29 mouse cellular contexts compared by ENCODE assay signal in the genomic region with DNA sequence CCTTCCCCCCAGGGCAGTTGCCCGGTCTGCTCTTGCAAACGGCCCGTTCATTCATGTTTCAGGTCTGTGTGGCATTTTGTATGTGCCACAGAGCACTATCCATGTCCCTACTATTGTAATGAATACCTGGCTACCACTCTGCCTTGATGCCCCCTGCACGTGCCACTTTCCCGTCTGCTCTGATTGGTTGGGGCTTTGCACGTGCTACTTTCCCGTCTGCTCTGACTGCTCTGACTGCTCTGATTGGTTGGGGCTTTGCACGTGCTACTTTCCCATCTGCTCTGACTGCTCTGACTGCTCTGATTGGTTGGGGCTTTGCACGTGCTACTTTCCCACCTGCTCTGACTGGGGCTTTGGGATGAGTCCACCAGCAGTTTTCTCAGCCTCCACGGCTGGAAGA.
DNase-seq lines count a peak whose midpoint lies in the region; ATAC-seq lines count a peak whose summit lies in the region.
"Had no signal": no experiment of that assay in that cellular context is flagged by ENCODE, and none has a peak within 500 bp of the region (broad histone marks: within the 10 kb centered on the region; RNA-seq: fewer than 3 reads in every experiment).

No protein-coding gene starts in this region.

- peak; percentile 81 for DNase-seq in heart, adult 11 months
- no peak for DNase-seq in heart, postnatal 4 days
- peak; percentile 31 for DNase-seq in midbrain, embryonic 11.5 days (ENCODE audit: low spot score, missing footprints)
- no peak for DNase-seq in midbrain, embryonic 10.5 days (ENCODE audit: low spot score)
- DNase-seq in ES-CJ7 (ENCODE audit: low read depth, low spot score), result peak; percentile 30
- DNase-seq in R1 (ENCODE audit: low read depth, low spot score), result peak; percentile 37
- DNase-seq: adrenal gland, postnatal 25 days; B cell, adult 2 months; cerebellum, adult 11-12 months; cerebellum, postnatal 10 days; gastrocnemius, postnatal 10 days; heart, postnatal 36 days; kidney, adult 11 months; kidney, postnatal 36 days; layer of hippocampus, postnatal 36 days; liver, embryonic 13.5 days; lung, adult 18-20 months; lung, postnatal 4 days had no signal

- no peak for ATAC-seq in midbrain, embryonic 11.5 days (ENCODE audit: low FRiP score)
- ATAC-seq: inflammation-experienced regulatory T-cells, adult 6 months; lung, postnatal 0 days; midbrain, embryonic 16.5 days; Patski had no signal

- H3K36me3 ChIP-seq in midbrain, embryonic 11.5 days (ENCODE audit: control insufficient read depth, insufficient read depth, low read length), result no peaks in the 10 kb centered on the region
- no peaks in the 10 kb centered on the region for H3K36me3 ChIP-seq in midbrain, embryonic 10.5 days
- H3K36me3 ChIP-seq: embryonic facial prominence, embryonic 13.5 days; limb, embryonic 10.5 days; limb, embryonic 15.5 days; liver, embryonic 13.5 days; neural tube, embryonic 12.5 days had no signal

- WGBS in midbrain, embryonic 11.5 days, result 85% methylated on average over 10 of the region's 10 CpGs
- 89% methylated on average over 10 of the region's 10 CpGs for WGBS in midbrain, embryonic 10.5 days

- no peak overlapping the region for H3K27ac ChIP-seq in midbrain, embryonic 11.5 days (ENCODE audit: low read depth, low read length)
- H3K27ac ChIP-seq in midbrain, embryonic 10.5 days (replicated peaks), result no peak overlapping the region; the same call in 1 of the 2 replicates
- H3K27ac ChIP-seq: embryonic facial prominence, embryonic 13.5 days; hindbrain, embryonic 14.5 days; limb, embryonic 10.5 days; limb, embryonic 15.5 days; liver, embryonic 13.5 days; neural tube, embryonic 12.5 days had no signal

- no peak overlapping the region for H3K4me3 ChIP-seq in midbrain, embryonic 11.5 days (ENCODE audit: low read depth, low read length)
- H3K4me3 ChIP-seq in midbrain, embryonic 10.5 days, result no peak overlapping the region
- H3K4me3 ChIP-seq: embryonic facial prominence, embryonic 13.5 days; limb, embryonic 10.5 days; limb, embryonic 15.5 days; liver, embryonic 13.5 days; myocyte; neural tube, embryonic 12.5 days had no signal

- H3K9me3 ChIP-seq in midbrain, embryonic 11.5 days (ENCODE audit: control insufficient read depth, low read length), result no peaks in the 10 kb centered on the region
- H3K9me3 ChIP-seq in midbrain, embryonic 10.5 days (replicated peaks), result no peaks in the 10 kb centered on the region
- H3K9me3 ChIP-seq: embryonic facial prominence, embryonic 13.5 days; limb, embryonic 10.5 days; limb, embryonic 15.5 days; liver, embryonic 13.5 days; megakaryocyte, embryonic 14.5 days; neural tube, embryonic 12.5 days had no signal

- H3K9ac ChIP-seq in midbrain, embryonic 11.5 days (ENCODE audit: low read length), result no peak overlapping the region
- H3K9ac ChIP-seq: embryonic facial prominence, embryonic 13.5 days; hindbrain, embryonic 14.5 days; limb, embryonic 15.5 days; liver, embryonic 13.5 days; neural tube, embryonic 12.5 days had no signal

- H3K4me2 ChIP-seq in midbrain, embryonic 11.5 days, result no peak overlapping the region
- H3K4me2 ChIP-seq: embryonic facial prominence, embryonic 13.5 days; hindbrain, embryonic 14.5 days; limb, embryonic 15.5 days; liver, embryonic 13.5 days; neural tube, embryonic 12.5 days had no signal

- H3K4me1 ChIP-seq in midbrain, embryonic 11.5 days (ENCODE audit: control insufficient read depth, insufficient read depth, low read length), result no peaks in the 10 kb centered on the region
- peaks cover 3% of the 10 kb centered on the region; the same call in 1 of the 2 replicates for H3K4me1 ChIP-seq in midbrain, embryonic 10.5 days
- H3K4me1 ChIP-seq: liver, embryonic 13.5 days; neural tube, embryonic 12.5 days had no signal

- H3K27me3 ChIP-seq in midbrain, embryonic 11.5 days (ENCODE audit: control insufficient read depth, insufficient read depth, low read length), result no peaks in the 10 kb centered on the region
- no peaks in the 10 kb centered on the region for H3K27me3 ChIP-seq in midbrain, embryonic 10.5 days (ENCODE audit: low read depth, poor library complexity, severe bottlenecking)
- H3K27me3 ChIP-seq: embryonic facial prominence, embryonic 13.5 days; limb, embryonic 15.5 days; liver, embryonic 13.5 days; megakaryocyte, embryonic 14.5 days; neural tube, embryonic 12.5 days; Patski had no signal

Comparison
In these comparisons a context has a peak if more than half of its experiments do, and no peak if none do; other contexts are left out.
1. DNase-seq: peak in heart, adult 11 months (single experiment), midbrain, embryonic 11.5 days (single experiment), ES-CJ7 (single experiment) and R1 (single experiment); none in heart, postnatal 4 days (single experiment) and midbrain, embryonic 10.5 days (single experiment).